Mouse (Mus musculus) adrenal gland (tissue): ENCODE results near the gene Eml1.

Experiments used
- intact Hi-C: fragments of 180-260 bp; cut with DNase I; formaldehyde crosslinking; loops from one replicate; pipeline ENCODE4 v1.15.1; 2025
- long read RNA-seq, 2 experiments: library from polyadenylated mRNA; unstranded; transcript quantifications; one replicate each; pipeline ENCODE4 v2.0.0; 2020; ENCODE audit warnings: borderline replicate concordance in 1 of 2; ENCODE audit not compliant: insufficient replicate concordance in 1 of 2

The Eml1 gene
- long read RNA-seq, experiment 1, full-length matches to known transcripts = 3 of 8 reads
- long read RNA-seq, experiment 1, partial matches to known transcripts = 1 of 8 reads
- long read RNA-seq, experiment 1, other reads (novel, unspliced or antisense) = 4 of 8 reads
- long read RNA-seq, experiment 2, full-length matches to known transcripts = 3 of 11 reads
- long read RNA-seq, experiment 2, partial matches to known transcripts = 5 of 11 reads
- long read RNA-seq, experiment 2, other reads (novel, unspliced or antisense) = 3 of 11 reads

GRCm38 (mm10) chr12:108370596-108371428 is at the start of gene Eml1:
TSS of gene Eml1 (plus strand) at chr12:108370957.
- intact Hi-C loops = no loop called here

DNA sequence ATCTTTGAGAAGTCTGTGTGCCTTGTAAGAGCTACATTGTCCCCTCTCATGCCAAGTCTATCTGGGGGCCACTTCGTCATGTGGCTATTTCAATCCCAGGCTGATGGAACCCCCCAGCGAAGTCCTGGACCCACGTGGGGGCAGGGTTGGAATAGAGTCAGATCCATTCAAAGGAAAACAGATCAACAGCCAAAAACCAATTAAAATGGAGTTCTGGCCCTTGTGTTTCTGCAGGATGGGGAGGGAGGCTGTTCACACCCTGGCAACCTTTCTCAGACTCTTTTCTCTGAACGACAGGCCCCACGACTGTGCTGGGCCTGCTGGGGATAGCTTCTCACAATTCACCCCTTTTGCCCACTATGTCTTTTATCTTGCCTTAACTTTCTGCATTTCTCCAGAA is 44.4 kb upstream of the Eml1 start:
- intact Hi-C loops = no loop called here

DNA sequence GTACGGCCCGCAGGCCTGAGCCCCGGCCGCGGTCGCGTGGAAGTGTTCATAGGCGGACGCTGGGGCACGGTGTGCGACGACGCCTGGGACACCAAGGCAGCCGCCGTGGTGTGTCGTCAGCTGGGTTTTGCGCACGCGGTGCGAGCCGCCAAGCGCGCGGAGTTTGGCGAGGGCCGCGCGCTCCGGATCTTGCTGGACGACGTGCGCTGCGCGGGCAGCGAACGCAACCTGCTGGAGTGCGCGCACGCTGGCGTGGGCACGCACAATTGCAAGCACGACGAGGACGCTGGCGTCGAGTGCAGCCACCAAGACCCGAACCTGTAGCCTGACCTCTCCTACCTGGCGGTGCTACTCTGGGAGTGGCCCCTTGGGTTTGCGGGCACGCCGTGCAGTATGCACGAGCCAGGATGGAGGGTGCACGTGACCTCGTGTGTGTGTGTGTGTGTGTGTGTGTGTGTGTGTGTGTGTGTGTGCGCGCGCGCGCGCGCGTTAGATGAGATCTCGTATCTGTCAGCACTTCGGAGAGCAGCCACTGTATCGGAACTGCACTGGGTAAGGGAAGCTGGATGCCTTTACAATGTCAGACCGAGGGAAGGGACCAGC is 42.8 kb upstream of the Eml1 start:
- intact Hi-C loops = no loop called here

- intact Hi-C loops = loop anchor here (2.0 kb wide), 1 partner anchor 162 kb away; no protein-coding TSS in a partner anchor
Observed at GRCm38 (mm10) chr12:108333056-108333455, 37.7 kb upstream of the Eml1 start.

DNA sequence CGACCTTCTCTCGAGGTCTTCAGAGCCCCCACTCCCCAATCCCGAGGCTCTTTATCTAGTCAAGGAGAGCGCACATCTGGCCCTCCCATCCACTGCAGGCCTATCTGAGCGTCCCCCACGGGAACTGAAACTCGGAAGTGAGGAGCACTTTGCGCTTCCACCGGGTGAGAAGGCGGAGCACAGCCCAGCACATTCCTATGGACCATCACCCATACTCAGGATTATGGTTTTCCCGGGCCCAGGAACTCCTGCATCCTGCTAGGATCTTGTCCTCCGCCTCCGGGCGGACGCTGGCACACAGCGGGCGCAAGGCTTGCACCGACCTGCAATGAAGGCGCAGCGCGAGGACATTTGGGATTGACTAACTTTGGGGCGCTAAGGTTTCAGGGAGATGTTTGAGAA is 37.3 kb upstream of the Eml1 start:
- intact Hi-C loops = loop anchor here (2.0 kb wide), 1 partner anchor 161 kb away; no protein-coding TSS in a partner anchor

- intact Hi-C loops = loop anchor here (2.0 kb wide), 1 partner anchor 161 kb away; no protein-coding TSS in a partner anchor
Observed at GRCm38 (mm10) chr12:108333895-108334445, 36.8 kb upstream of the Eml1 start, which contains the start of gene Cyp46a1. TSS of gene Cyp46a1 (plus strand) at chr12:108334381.

DNA sequence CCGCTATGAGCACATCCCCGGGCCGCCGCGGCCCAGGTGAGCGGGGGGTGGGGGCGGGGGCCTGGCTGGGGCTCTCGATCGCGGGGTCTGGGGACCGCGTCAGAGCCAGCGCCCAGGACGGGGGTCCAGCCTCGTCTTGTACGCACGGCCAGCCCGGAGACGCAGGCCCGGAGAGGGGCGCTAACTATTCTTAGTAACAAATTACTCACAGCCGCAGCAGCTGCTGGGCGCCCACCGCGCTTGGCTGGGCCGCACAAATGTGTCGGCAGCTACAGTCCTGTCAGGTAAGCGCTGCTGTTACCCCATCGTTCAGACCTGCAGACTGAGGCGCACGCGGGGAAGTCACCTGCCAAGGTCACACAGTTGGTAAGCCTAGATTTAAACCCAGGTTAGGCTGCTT is 36.2 kb upstream of the Eml1 start:
- intact Hi-C loops = no loop called here

DNA sequence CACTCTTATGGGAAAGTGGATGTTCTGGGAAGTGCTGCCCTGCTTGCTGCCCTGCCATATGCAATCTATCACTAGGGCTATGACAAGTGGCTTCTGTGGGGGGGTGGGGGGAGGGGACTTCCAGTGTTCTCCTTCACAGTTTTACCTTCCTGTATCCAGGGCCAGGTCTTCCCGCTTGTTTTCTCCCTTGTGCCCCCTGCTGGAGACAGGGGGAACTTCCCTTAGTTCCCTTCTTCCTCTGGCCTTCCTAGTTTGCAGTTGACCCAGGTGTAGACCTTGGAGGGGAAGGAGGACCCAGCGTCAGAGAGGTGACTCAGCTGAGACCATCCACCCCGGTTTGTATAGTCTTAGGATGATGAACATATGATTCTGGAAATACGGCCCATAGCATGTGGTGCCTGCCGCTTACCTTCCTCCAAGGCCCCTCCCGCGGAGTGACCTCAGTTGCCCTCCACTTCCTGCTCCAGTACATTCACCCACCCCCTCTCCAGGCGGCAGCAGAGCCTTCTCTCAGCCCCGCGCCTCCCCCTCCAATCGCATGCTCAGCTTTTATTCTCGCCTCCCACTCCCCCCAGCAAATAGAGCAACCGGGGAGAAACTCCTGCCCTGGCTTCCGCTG is 32.1 kb upstream of the Eml1 start:
- intact Hi-C loops = no loop called here

DNA sequence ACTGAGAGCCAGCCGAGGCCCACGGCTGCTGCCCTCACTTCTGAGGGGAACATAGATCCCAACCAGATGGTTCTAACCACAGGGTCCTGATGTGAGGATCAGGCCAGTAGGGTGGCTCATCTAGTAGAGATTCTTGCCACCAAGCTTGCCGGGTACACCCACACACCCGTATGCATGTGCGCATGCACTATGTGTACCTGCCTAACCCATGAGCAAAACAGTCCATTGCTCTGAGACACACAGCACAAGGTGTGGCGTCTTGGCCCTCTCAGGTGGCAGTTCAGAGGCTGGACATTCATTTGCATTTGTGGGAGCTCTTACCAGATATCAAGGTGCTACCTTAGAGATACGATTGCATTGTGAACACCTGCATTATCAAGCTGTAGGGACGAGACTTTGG is 22.6 kb upstream of the Eml1 start:
- intact Hi-C loops = no loop called here

DNA sequence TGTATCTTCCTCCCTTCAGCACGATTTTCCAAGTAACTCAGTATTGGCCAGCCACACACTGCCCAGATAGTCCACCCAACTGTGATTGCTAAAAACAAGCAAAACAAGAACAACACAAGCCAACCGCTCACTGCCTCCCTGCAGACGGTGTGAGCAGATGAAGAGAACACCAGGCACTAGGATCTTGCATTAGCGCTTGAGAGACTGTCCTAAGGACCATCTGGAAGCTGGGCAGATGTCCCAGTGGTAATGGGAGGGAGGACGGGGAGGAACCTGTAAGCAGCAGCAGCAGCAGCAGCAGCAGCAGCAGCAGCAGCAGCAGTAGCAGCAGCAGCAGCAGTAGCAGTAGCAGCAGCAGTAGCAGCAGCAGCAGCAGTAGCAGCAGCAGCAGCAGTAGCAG is 21.7 kb upstream of the Eml1 start:
- intact Hi-C loops = no loop called here

- intact Hi-C loops = no loop called here
Observed at GRCm38 (mm10) chr12:108350931-108351330, 19.8 kb upstream of the Eml1 start.

GRCm38 (mm10) chr12:108352371-108353136 is 18.2 kb upstream of the Eml1 start:
- intact Hi-C loops = no loop called here

GRCm38 (mm10) chr12:108354284-108354683 is 16.5 kb upstream of the Eml1 start:
- intact Hi-C loops = no loop called here

GRCm38 (mm10) chr12:108355271-108355670 is 15.5 kb upstream of the Eml1 start:
- intact Hi-C loops = no loop called here

- intact Hi-C loops = no loop called here
Observed at GRCm38 (mm10) chr12:108355986-108356385, 14.8 kb upstream of the Eml1 start.

- intact Hi-C loops = loop anchor here (2.0 kb wide), 2 partner anchors 59 to 129 kb away; no protein-coding TSS in a partner anchor
Observed at GRCm38 (mm10) chr12:108363796-108364195, 7.0 kb upstream of the Eml1 start.

DNA sequence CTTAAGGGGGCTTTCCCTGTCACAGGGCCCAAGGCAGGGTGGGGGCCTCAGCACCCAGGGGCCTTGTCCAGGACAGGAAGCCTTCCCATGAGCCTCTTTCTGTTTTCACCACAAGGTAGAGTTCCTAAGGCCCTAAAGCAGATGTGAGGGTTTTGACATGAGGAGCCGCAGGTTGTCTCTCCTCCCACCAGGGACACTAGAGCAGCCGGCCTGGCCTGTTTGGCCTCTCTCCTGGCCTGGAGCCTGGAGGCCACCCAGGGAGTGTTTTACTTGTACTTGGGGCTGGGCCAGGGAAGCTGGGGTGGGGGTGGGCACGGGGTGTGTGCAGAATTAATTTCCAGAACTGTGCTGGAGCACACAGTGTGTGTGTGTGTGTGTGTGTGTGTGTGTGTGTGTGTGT is 5.4 kb upstream of the Eml1 start:
- intact Hi-C loops = loop anchor here (2.0 kb wide), 1 partner anchor 57 kb away; no protein-coding TSS in a partner anchor

DNA sequence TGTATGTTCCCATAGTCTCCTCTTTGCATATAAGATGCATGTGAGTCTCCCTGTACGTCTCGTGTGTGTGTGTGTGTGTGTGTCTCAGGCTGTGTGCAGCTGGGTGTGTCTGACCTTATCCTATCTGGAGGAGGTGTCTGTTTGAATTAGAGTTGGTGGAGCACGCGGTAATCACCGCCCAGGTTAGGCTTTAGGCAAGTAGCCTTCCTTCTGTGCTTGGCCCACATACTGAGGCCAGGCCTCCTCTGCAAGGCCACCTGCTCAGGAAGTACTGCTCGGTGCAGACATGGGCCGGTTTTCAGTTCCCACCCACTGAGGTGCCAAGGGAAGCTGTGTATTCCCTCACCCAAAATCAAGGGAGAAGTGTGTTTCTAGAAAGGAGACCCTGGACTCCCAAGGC is 4.9 kb upstream of the Eml1 start:
- intact Hi-C loops = loop anchor here (2.0 kb wide), 1 partner anchor 57 kb away; no protein-coding TSS in a partner anchor

- intact Hi-C loops = no loop called here
Observed at GRCm38 (mm10) chr12:108367909-108368308, 2.8 kb upstream of the Eml1 start.

- intact Hi-C loops = no loop called here
Observed at GRCm38 (mm10) chr12:108368921-108369320, 1.8 kb upstream of the Eml1 start.
